Mouse (Mus musculus): ENCODE data around the gene Fbxo6.
"Not testable (repeated sequence)": the region's sequence is repeated elsewhere in the genome, so short reads cannot be mapped to it uniquely, and the experiment has no call there.

Fbxo6 gene

DNA sequence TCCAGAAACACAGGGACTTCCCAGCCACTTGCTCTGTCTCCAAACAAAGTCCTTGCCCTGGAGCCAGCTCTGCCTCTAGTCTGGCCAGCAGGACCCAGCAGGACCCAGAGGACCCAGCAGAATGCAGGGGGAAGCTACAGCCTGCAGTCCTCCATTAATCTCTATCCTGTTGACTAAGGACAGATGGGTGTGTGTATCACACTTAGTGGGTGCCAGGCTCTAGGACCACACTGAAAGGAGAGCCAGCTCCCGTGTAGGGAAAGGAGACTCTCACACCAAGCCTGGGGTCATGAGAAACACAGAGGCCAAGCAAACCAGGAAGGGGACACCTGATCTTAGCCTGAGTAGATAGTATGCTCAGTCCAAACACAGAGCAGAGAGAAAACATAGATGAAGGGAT is 23.7 kb downstream of the Fbxo6 start:
- DNase-seq (ENCODE audit: low read depth, low spot score) = no peak

DNA sequence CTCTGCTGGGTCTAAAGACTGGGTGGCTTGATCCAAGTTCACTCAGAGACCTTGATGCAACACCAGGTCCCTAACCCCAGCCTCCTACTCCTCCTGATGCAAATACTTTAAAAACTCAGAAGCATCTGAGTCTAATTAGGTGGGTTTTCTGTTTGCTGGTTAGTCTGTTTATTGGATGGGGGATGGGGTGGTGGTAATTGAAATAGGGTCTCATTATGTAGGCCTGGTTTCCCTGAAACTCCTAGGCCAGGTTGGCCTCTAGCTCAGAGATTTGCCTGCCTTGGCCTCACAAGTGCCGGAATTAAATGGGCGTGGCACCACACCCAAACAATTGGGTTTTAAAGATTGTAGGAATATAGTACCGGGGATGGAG is 29.3 kb downstream of the Fbxo6 start:
- no peak for DNase-seq (ENCODE audit: low read depth, low spot score)

DNA sequence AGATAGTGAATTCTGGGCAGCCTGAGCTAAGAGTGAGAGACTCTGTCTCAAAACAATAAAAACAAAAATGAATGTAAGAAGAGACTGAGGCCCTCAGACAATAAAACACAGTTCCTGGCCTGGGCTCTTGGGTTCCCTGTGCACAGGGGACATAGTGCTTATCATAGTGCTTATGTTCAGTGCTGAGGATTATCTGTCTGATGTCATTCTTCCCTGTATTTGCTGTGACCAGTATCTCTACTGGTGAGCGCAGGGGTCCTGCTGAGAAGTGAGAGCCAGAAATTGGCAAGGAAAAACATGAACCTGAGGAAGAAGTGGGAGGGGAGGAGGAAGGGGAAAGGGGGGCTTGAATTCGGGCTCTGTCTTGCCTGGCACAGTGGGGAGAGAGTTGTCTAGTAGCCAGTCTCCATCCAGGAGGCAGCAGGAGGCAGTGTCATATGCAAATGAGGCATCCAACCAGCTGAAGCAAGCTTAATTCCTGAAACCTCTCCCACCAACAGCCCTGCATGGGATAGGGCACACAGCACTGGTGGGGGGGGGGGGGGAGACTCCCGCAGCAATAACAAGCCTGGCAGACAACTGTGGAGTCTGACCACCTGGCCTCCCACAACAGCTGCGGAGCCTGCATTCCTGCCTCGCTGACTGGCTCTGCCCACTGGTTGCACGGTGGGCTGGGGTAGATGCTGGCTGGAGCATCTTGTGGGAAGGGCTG is 29.8 kb downstream of the Fbxo6 start:
- DNase-seq (ENCODE audit: low read depth, low spot score) = peak; percentile 83

DNA sequence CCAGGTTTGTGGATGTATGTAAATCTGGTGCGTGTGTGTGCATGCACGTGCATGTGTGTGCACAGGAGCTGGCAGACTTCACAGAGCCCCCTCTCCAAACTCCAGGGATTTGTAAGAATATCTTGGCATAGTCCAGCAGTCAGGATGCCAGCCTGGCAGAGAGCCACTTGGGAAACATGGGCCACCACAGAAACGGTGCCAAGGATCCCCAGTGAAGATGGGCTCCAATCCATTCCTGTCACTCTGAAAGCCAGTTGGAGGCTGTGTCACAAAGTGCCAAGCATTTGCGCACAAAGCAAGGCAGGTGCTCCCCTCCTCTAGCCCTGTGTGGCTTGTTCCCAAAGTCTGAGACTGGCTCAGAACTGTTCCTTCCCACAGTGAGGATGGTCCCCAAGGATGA is 30.6 kb downstream of the Fbxo6 start:
- DNase-seq (ENCODE audit: low read depth, low spot score) = no peak

DNA sequence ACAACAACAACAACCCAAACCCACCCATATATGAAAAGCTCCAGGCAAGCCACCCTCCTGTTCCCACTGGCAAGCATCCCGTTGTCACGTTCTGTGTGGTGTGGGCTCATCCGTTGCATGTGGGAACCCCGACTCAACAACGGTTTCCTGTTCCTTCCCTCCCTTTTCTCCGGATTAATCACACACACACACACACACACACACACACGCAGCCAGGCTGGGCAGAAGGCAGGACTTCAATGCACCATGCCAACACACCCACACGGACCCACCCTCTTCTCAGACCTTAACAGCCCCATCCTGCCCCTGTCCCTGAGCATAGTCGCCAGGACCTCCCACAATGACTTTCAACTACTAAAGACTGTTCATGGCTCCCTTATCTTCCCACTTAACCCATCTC is 31.4 kb downstream of the Fbxo6 start:
- DNase-seq (ENCODE audit: low read depth, low spot score) = no peak

DNA sequence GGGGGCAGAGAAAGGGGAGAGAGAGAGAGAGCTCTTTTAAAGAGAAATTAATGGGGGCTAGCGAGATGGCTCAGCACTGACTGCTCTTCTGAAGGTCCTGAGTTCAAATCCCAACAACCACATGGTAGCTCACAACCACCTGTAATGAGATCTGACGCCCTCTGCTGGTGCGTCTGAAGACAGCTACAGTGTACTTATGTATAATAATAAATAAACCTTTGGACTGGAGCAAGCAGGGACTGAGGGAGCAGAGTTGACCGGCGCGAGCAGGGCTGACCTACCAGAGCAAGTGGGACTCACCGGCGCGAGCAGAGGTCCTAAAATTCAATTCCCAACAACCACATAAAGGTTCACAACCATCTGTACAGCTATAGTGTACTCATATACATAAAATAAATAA is 32.4 kb downstream of the Fbxo6 start:
- DNase-seq (ENCODE audit: low read depth, low spot score) = not testable (repeated sequence)

DNA sequence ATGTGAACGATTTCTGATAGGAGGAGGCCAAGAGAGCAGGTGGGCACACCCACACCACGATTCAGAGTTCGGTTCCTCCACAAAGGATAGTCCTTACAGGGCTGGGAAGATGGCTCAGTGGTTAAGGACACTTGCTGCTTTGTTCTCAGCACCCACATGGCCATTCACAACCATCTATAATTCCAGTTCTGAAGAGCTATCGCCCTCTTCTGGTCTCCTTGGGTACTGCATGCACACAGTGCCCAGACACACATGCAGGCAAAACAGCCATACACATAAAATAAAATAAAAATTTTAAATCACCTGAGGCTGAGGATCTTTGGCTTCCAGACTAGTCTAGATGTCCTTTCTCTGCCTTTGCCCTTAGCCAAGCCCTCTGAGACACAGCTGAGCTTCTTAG is 34.5 kb downstream of the Fbxo6 start:
- DNase-seq (ENCODE audit: low read depth, low spot score) = no peak

DNA sequence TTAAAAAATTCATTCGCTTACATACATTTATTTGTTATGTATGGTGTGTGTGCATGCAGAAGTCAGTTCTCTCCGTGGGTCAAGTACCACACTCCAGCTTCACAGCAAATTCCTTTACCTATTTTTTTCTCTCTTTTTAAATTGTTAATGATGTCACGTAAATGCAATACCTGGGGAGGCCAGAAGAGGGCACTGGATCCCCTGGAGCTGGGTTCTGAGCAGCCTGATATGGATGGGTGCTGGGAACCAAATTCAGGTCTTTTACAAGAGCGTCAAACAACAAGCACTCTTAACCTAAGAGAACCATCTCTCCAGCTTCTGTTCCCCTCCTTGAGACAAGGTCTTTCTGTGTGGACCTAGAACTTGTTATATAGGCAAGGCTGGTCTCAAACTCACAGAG is 35.3 kb downstream of the Fbxo6 start:
- DNase-seq (ENCODE audit: low read depth, low spot score) = no peak

DNA sequence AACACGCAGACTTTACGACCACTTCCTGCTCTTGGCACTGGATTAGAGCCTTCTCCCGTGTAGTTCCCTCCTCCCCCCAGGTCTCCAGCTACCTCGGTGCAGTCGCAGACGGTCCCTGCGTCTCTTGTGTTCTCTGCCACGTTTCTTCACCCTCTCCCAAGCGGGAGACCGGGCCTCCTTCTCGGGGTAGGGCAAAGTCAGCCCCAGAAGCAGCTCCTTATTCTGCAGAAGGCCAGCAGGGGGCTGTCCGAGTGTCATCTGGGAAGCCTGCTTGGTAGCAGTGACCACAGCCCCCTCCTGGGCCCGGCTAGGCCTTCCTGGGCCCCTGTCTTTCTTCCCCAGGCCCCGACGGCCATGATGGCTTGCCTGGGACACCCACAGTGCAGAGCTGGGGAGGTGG is 36.5 kb downstream of the Fbxo6 start:
- DNase-seq (ENCODE audit: low read depth, low spot score) = peak; percentile 52

DNA sequence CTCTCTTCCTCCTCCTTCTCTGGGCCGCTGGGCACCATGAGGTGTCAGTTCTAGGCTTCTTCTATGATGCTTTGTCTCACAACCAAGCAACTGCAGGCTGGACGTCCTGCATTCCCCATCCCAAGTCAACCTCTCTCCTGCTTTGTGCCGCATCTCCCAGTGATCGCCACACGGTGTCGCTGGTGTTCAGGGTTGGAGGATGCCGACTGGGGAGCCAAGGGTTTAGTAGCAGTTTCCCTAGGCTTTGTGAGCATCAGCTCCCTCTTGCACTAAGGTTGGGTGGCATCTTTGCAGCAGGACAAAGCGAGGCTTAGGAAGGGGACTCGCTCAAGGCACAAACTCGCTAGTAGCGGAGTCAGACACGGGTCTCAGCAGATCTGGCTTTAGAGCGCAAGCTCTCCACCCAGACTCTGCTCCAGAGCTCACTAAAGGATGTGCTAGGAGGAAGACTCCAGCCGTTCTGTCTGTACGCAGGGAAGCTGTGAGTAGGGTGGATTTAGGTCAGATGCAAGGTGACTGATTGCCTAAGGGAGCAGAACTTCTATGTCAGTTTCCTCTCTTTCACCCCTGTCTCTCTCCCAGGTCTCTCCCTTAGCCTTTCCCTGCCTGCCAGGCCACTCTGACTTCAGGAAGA is 37.1 kb downstream of the Fbxo6 start:
- peak; percentile 87 for DNase-seq (ENCODE audit: low read depth, low spot score)

DNA sequence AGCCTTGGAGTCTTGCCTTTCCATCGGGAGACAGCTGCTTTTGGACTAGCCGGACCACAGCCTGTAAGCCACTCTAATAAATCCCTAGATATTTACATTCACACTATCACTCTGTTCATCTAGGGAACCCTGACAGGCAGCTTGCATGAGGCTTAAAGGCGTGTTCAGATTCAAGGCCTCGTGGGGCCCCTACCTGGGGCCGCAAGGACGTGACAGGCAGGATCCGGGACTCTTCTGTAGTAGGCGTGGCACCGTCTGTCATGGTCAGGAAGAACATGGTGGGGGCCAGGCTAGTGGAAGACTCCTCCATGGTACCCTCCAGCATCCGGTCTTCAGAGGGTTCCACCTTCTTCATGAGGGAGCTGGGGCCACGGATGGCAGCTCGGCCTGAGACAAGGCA is 39.4 kb downstream of the Fbxo6 start:
- DNase-seq (ENCODE audit: low read depth, low spot score) = no peak

DNA sequence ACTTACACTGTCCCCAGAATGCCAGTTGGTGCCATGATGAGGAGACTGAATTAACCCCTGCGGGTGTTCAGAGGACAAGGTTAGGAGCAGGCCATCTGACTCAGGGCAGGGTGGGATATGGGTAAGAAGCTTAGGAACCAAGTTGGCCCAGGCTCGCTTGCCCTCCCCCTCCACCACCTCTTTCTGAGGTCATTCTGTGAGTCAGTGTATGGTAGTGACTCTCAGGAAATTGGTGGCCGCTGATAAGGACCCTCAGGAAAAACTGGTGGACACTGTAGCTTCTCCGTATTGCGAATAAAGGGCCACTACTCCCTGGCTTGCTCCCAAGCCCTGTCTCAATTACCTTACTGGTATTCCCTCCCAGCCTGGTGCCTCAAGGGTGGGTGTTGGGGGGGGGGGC is 42.7 kb downstream of the Fbxo6 start:
- DNase-seq (ENCODE audit: low read depth, low spot score) = no peak

DNA sequence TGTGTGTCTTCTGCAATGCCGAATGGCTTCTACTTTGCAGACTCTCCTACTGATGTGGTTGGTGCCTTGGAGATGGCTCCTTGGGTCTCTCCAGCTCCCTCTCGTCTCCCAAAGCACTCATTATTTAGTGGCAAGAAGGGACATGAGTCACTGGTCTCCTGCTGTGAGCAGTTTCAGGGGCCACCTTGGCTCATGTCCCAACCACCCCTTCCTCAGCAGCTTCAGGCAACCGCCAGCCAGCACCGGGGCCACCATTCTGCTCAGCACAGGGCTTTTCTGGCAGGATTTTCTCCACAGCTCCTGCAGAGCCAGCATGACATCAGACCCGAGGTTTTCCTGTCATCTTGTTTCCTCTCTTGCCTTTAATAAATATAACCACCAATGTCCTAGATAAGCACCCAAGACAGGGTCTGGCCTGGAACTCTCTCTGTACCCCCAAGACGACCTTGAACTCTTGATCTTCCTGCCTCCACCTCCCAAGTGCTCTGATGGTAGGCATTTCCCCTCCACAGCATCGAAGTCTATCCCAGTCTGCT is 43.3 kb downstream of the Fbxo6 start:
- no peak for DNase-seq (ENCODE audit: low read depth, low spot score)

DNA sequence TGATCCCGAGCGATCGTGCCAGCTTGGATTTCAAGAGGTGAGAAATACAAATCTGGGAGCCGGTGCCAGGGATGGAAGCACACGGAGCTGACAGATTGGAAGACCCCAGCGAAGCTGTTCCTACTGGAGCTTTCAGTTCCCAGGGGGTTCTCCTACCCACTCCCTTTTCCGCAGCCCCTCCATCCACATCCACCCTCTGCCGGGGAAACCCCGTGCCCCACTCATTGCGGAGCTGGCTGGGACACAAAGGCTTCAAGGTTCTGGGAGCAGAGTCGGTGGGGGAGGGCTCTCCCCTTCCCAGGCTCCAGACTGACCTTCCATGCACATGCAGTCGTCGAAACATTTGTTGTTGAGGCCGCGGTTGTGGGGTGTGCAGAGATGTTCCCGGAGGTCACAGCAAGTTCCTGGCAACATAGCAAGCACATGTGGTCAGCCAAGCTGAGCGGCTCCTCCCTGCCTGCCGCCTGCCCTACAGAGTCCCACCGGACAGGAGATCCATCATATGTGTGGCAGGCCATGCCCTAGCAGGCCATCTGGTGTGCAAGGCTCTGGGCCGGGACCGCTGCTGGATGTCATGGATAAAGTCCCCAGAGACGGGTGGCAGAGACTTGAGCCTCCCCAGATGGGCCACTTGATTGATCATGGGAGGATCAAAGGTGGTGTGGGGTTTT is 44.2 kb downstream of the Fbxo6 start:
- DNase-seq (ENCODE audit: low read depth, low spot score) = no peak

DNA sequence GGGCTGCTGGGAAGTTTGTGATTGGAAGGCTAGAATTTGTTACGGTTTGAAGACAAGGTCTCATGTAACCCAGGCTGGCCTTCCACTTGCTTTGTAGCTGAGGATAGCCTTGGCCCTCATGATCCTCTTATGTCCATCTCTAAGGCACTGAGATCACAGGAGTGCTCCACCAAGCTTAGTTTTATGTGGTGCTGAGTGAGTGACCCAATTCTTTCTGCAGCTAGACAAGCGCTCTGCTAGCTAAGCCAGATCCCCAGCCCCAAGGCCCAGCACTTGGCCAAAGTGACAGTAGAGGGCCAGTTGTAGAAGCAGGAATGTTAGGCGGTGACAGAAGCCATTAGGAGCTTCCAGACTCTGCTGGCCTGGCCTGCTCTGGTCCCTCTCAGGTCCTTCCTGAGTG is 47.8 kb downstream of the Fbxo6 start:
- no peak for DNase-seq (ENCODE audit: low read depth, low spot score)

DNA sequence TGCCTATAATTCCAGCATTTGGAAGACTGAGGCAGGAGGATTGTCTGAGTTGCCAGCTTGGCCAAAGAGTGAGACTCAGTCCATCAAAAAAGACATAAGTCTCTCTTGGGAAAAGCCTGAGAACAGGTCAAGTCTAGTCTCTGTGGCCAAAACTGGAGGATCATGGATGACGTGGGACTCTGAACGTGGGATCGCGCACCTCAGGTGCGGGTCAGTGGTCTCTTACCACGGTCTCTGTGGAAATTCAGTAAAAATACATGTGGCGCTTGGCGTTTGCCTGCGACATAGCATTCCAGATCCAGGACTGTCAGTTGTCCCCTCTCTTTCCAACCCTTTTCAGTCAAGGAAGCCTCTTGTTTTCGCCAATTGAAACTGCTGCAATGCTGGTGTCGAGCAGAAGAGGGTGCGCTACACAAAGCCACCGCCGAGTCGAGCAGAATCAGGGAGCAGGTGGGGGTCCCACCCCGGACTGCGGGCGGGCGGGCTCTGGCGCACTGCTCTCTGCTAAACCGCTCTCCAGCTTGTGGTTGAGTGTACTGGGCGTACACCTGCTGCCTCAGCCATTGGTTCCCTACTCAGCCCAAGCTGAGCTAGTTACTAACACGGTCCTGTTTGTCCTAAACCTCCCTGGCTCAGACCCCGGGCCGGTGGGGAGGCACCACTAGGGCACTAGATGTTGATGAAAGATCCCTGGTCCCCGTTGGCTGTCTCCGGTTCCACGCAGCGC is 50.0 kb downstream of the Fbxo6 start:
- DNase-seq (ENCODE audit: low read depth, low spot score) = peak; percentile 45

DNA sequence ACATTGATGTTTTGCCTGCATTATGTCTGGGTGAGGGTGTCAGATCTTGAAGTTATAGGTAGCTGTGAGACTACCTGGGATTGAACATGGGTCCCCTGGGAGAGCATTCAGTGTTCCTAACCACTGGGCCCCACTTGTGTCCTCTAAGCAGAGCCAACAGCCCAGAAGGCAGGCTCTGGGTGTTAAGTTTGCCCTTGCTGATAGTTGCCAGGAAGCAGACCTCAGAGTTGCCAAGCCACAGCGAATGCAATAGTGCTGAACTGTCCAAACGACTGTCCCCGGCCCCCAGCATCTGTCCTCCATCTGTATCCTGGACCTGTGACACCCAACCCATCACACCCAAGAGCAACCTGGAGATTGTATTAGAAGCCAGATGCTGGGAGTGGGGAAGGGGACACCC is 53.3 kb downstream of the Fbxo6 start:
- no peak for DNase-seq (ENCODE audit: low read depth, low spot score)

DNA sequence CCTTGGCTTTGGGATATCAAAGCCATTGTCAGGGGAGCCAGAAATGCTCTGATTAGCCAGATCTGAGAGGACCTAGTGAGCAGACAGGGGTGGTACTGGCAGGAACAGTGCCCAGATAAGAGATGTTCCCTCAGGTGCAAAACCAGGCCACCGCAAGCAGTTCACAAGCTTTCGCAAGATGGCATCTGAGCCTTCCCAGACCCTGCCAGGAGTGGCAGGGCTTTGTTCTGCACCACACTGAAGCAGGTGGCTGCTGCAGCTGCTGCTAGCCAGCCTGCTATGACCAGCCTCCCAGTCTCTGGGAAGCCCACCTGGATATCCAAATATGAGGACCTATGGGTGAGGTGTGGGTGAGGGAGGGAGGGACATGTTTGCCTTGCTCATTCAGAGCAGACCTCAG is 54.0 kb downstream of the Fbxo6 start:
- DNase-seq (ENCODE audit: low read depth, low spot score) = no peak

Data from forelimb bud, embryonic 11.5 days (tissue).